Mouse (Mus musculus): ENCODE measurements around the gene Sptb. TPM values are rescaled to one million over a fixed set of nuclear protein-coding genes. Genes with fewer than 3 reads are reported as not detected.
A peak's percentile ranks its signal among the peaks of the same experiment; 100 is the strongest.

Sptb gene
- polyA plus RNA-seq, 1 experiment from 2014 or later: 15.7 TPM

- Histone ChIP-seq H3K9ac (ENCODE audit: low read depth, low read length) (no peak overlapping the region), H3K4me1 (ENCODE audit: control insufficient read depth, insufficient read depth, low read length) (peaks cover 44% of the 10 kb centered on the region), H3K4me3 (ENCODE audit: low read depth, low read length) (no peak overlapping the region), H3K9me3 (replicated peaks; ENCODE audit: control insufficient read depth, low read length) (no peaks in the 10 kb centered on the region), H3K4me2 (no peak overlapping the region; the same call in 1 of the 2 replicates), H3K27ac (ENCODE audit: low read depth, low read length) (0 out of 2 replicates have a peak overlapping the region, but pooled peaks have one; percentile 1), H3K27me3 (ENCODE audit: control insufficient read depth, insufficient read depth, low read length) (no peaks in the 10 kb centered on the region), H3K36me3 (ENCODE audit: control insufficient read depth, insufficient read depth, low read length) (no peaks in the 10 kb centered on the region)
- ATAC-seq (replicated peaks; ENCODE audit: insufficient number of reproducible peaks, low FRiP score, low TSS enrichment): no peak
- 77% methylated on average over 7 of the region's 7 CpGs for WGBS (ENCODE audit: insufficient replicate concordance)
These were observed 41.5 kb downstream of the Sptb start for GRCm38 (mm10) chr12:76668654-76669419.

GRCm38 (mm10) chr12:76651788-76652345, 58.5 kb downstream of the Sptb start:
- Histone ChIP-seq H3K27me3 (ENCODE audit: control insufficient read depth, insufficient read depth, low read length) (no peaks in the 10 kb centered on the region), H3K36me3 (ENCODE audit: control insufficient read depth, insufficient read depth, low read length) (no peaks in the 10 kb centered on the region), H3K9ac (ENCODE audit: low read depth, low read length) (peak overlapping the region; percentile 30; the same call in 1 of the 2 replicates), H3K4me3 (ENCODE audit: low read depth, low read length) (no peak overlapping the region), H3K9me3 (replicated peaks; ENCODE audit: control insufficient read depth, low read length) (no peaks in the 10 kb centered on the region), H3K27ac (ENCODE audit: low read depth, low read length) (peak overlapping the region; percentile 66), H3K4me1 (ENCODE audit: control insufficient read depth, insufficient read depth, low read length) (peaks cover 16% of the 10 kb centered on the region), H3K4me2 (peak overlapping the region; percentile 38)
- ATAC-seq (replicated peaks; ENCODE audit: insufficient number of reproducible peaks, low FRiP score, low TSS enrichment): no peak; the same call in 1 of the 2 replicates
- 55% methylated on average over 6 of the region's 6 CpGs for WGBS (ENCODE audit: insufficient replicate concordance)

GRCm38 (mm10) chr12:76649708-76650687, 60.3 kb downstream of the Sptb start:
- H3K9ac ChIP-seq (ENCODE audit: low read depth, low read length): no peak overlapping the region
- WGBS (ENCODE audit: insufficient replicate concordance): 61% methylated on average over 16 of the region's 16 CpGs

GRCm38 (mm10) chr12:76645222-76646110, 64.9 kb downstream of the Sptb start:
- peaks cover 20% of the 10 kb centered on the region for H3K4me1 ChIP-seq (ENCODE audit: control insufficient read depth, insufficient read depth, low read length)
- 0 out of 2 replicates have a peak overlapping the region, but pooled peaks have one; percentile 10 for H3K27ac ChIP-seq (ENCODE audit: low read depth, low read length)
- no peaks in the 10 kb centered on the region for H3K36me3 ChIP-seq (ENCODE audit: control insufficient read depth, insufficient read depth, low read length)
- no peaks in the 10 kb centered on the region for H3K9me3 ChIP-seq (replicated peaks; ENCODE audit: control insufficient read depth, low read length)
- no peak overlapping the region for H3K4me3 ChIP-seq (ENCODE audit: low read depth, low read length)
- ATAC-seq (replicated peaks; ENCODE audit: insufficient number of reproducible peaks, low FRiP score, low TSS enrichment): no peak
- H3K9ac ChIP-seq (ENCODE audit: low read depth, low read length): no peak overlapping the region
- no peaks in the 10 kb centered on the region for H3K27me3 ChIP-seq (ENCODE audit: control insufficient read depth, insufficient read depth, low read length)
- 53% methylated on average over 23 of the region's 23 CpGs for WGBS (ENCODE audit: insufficient replicate concordance)
- H3K4me2 ChIP-seq: peak overlapping the region; percentile 24; the same call in 1 of the 2 replicates

More at GRCm38 (mm10) chr12:76649708-76650687, 60.3 kb downstream of the Sptb start:
- Histone ChIP-seq H3K4me1 (ENCODE audit: control insufficient read depth, insufficient read depth, low read length) (peaks cover 32% of the 10 kb centered on the region), H3K27me3 (ENCODE audit: control insufficient read depth, insufficient read depth, low read length) (no peaks in the 10 kb centered on the region), H3K4me3 (ENCODE audit: low read depth, low read length) (no peak overlapping the region), H3K27ac (ENCODE audit: low read depth, low read length) (no peak overlapping the region), H3K4me2 (no peak overlapping the region; the same call in 1 of the 2 replicates), H3K9me3 (replicated peaks; ENCODE audit: control insufficient read depth, low read length) (no peaks in the 10 kb centered on the region), H3K36me3 (ENCODE audit: control insufficient read depth, insufficient read depth, low read length) (no peaks in the 10 kb centered on the region)
- 0 out of 2 replicates have a peak, but pooled peaks have one; percentile 55 for ATAC-seq (replicated peaks; ENCODE audit: insufficient number of reproducible peaks, low FRiP score, low TSS enrichment)

GRCm38 (mm10) chr12:76643679-76644078, 66.7 kb downstream of the Sptb start:
- ATAC-seq (replicated peaks; ENCODE audit: insufficient number of reproducible peaks, low FRiP score, low TSS enrichment): no peak
- no peak overlapping the region for H3K4me3 ChIP-seq (ENCODE audit: low read depth, low read length)
- peaks cover 19% of the 10 kb centered on the region for H3K4me1 ChIP-seq (ENCODE audit: control insufficient read depth, insufficient read depth, low read length)
- no peak overlapping the region for H3K27ac ChIP-seq (ENCODE audit: low read depth, low read length)
- H3K9ac ChIP-seq (ENCODE audit: low read depth, low read length): no peak overlapping the region
- H3K27me3 ChIP-seq (ENCODE audit: control insufficient read depth, insufficient read depth, low read length): no peaks in the 10 kb centered on the region
- H3K4me2 ChIP-seq: no peak overlapping the region
- H3K36me3 ChIP-seq (ENCODE audit: control insufficient read depth, insufficient read depth, low read length): no peaks in the 10 kb centered on the region
- H3K9me3 ChIP-seq (replicated peaks; ENCODE audit: control insufficient read depth, low read length): no peaks in the 10 kb centered on the region
- 64% methylated on average over 8 of the region's 8 CpGs for WGBS (ENCODE audit: insufficient replicate concordance)

- Histone ChIP-seq H3K4me1 (ENCODE audit: control insufficient read depth, insufficient read depth, low read length) (peaks cover 19% of the 10 kb centered on the region), H3K4me3 (ENCODE audit: low read depth, low read length) (no peak overlapping the region), H3K27ac (ENCODE audit: low read depth, low read length) (no peak overlapping the region), H3K4me2 (no peak overlapping the region), H3K36me3 (ENCODE audit: control insufficient read depth, insufficient read depth, low read length) (no peaks in the 10 kb centered on the region), H3K9ac (ENCODE audit: low read depth, low read length) (no peak overlapping the region), H3K27me3 (ENCODE audit: control insufficient read depth, insufficient read depth, low read length) (no peaks in the 10 kb centered on the region), H3K9me3 (replicated peaks; ENCODE audit: control insufficient read depth, low read length) (no peaks in the 10 kb centered on the region)
- ATAC-seq (replicated peaks; ENCODE audit: insufficient number of reproducible peaks, low FRiP score, low TSS enrichment): no peak
- 63% methylated on average over 4 of the region's 4 CpGs for WGBS (ENCODE audit: insufficient replicate concordance)
These were observed 67.7 kb downstream of the Sptb start for GRCm38 (mm10) chr12:76642616-76643015.

- H3K27ac ChIP-seq (ENCODE audit: low read depth, low read length): no peak overlapping the region
- H3K27me3 ChIP-seq (ENCODE audit: control insufficient read depth, insufficient read depth, low read length): no peaks in the 10 kb centered on the region
- peaks cover 9% of the 10 kb centered on the region for H3K4me1 ChIP-seq (ENCODE audit: control insufficient read depth, insufficient read depth, low read length)
- no peak overlapping the region for H3K4me3 ChIP-seq (ENCODE audit: low read depth, low read length)
- no peak for ATAC-seq (replicated peaks; ENCODE audit: insufficient number of reproducible peaks, low FRiP score, low TSS enrichment)
- 0 out of 2 replicates have a peak overlapping the region, but pooled peaks have one; percentile 1 for H3K4me2 ChIP-seq
- H3K9me3 ChIP-seq (replicated peaks; ENCODE audit: control insufficient read depth, low read length): no peaks in the 10 kb centered on the region
- H3K9ac ChIP-seq (ENCODE audit: low read depth, low read length): no peak overlapping the region
- H3K36me3 ChIP-seq (ENCODE audit: control insufficient read depth, insufficient read depth, low read length): no peaks in the 10 kb centered on the region
- 34% methylated on average over 8 of the region's 8 CpGs for WGBS (ENCODE audit: insufficient replicate concordance)
These were observed 69.7 kb downstream of the Sptb start for GRCm38 (mm10) chr12:76640620-76641019.
